Mouse (Mus musculus): ENCODE data around the gene Cyp4f37.
"Not testable (repeated sequence)": the region's sequence is repeated elsewhere in the genome, so short reads cannot be mapped to it uniquely, and the experiment has no call there.

The Cyp4f37 gene

DNA sequence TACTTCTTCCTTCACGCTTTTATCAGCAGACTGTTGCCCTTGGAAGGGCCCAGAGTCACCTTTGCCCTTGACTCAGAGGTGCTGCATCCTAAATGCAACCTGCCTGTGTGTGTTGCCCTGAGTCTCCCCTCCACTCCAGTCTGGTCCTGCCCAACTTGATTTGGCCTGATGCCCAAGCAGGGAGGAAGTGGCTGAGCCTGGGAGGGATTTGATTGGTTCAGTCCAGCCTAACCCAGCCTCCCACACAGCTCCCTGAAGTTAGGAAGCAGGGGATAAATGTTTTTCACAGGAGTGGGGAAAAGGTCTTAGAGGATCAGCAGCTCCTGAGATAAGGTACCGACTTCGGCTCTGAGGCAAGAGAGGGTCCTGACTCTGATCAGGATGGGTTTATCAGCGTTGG, at the start of gene Cyp4f37:
Gene Cyp4f37, plus strand, starts transcription at position 292 of the 400 bp plus-strand sequence.
- TF ChIP-seq GATA4 (IDR thresholded peaks at IDR 0.05; ENCODE audit: insufficient replicate concordance, low read length), result not testable (repeated sequence)

DNA sequence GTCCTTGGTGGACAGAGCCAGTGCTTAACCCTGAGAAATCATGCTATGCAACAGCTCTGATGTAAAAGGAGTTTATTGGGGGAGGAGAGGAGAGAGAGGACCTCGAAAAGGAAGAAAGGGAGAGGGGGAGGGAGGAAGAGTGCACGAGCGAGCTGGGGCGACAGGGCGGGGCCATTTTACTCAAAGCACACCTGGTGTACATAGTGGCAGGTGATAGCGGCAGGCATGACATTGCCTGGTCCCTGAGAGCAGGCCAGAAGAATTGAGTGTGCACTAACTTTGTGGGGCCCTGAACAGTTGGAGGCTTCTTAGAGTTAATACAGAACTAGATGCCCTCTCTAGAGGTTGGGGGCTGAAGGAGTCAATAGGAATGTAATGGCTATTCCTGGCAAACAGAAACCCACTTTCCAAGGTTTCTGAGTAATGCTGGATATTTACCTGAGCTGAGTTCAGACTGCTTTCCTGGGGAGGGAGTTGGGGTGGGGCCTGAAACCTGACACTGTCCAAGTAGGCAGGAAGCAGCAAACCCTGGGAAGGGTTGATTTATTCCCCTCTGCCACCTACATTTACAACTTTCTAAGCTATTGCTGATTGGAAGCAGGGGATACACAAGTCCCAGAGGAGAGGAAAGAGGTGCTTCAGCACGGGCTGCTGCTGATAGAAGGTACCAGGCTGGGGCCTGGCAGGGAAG, 43.5 kb upstream of the Cyp4f37 start:
- TF ChIP-seq GATA4 (IDR thresholded peaks at IDR 0.05; ENCODE audit: insufficient replicate concordance, low read length), result no peak

DNA sequence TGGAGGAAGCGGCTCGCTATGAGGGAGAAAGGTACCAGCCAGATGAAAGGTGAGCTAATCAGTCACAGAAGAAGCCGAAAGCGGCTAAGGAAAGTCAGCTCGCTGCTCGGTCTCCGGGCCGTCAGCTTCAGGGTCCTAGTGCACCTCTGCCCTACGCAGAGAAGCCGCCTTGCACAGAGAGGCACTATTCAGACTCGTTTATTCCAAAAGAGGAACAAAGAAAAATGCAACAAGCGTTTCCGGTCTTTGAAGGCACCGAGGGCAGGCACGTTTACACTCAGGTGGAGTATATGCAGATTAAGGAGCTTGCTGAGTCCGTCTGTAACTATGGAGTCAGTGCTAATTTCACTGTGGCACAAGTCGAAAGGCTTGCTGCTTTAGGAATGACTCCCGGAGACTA, 24.6 kb upstream of the Cyp4f37 start:
- TF ChIP-seq GATA4 (IDR thresholded peaks at IDR 0.05; ENCODE audit: insufficient replicate concordance, low read length), result no peak

DNA sequence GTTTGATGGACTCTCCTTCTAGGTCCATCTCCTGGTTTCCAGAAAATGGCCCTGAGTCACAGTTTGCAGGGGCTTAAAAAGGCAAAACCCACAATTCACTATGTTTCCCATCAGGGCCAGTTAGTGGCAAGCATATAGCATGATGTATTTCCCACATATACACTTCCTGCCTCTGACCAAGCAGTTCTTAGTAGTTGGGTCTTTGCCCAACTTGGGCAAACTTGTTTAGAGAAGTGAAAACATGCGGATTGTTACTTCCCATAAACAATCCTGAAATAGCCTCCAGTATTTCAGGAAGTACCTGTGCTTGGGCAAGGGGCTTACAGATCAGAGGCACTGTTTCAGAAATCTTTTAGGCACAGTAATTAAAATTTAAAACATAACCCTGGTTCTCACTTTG, 13.1 kb upstream of the Cyp4f37 start:
- TF ChIP-seq GATA4 (IDR thresholded peaks at IDR 0.05; ENCODE audit: insufficient replicate concordance, low read length), result no peak

DNA sequence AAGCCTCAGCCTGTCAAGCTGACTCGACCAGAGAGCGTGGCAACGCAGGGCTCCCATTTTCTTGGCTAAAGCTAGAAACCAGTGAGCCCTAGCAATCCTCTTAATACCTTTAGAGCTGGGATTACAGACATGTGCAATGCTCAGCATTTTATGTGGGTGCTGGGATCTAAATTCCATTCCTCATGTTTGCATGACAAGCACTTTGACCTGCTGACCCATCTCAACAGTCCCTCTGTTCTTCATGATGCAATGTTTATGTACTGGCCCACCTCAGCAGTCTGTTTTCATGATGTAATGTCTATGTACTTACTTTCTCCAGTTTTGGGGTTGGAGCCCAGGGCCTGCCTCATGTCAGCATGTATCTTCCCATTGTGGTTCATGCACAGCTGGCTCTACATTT, 10.2 kb upstream of the Cyp4f37 start:
- no peak for TF ChIP-seq GATA4 (IDR thresholded peaks at IDR 0.05; ENCODE audit: insufficient replicate concordance, low read length)

DNA sequence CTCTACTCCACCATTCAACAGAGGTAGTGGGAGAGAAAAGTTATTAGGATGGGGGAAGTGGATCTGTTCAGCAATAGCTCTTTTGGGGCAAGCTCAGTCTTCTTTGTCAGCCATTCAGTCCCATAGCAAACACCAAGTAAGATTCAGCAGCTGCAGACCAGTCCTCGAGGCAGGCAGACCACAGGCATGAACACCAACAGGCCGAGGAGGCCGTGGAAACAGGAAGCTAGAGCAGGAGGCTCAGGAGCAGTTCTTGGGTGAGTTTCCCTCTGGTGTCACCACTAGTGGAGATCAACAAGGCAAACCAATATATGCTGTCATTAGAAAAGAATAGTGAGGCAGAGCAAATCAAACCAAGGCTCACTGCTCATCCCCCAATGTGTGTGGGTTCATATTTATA, 8.7 kb upstream of the Cyp4f37 start:
- no peak for TF ChIP-seq GATA4 (IDR thresholded peaks at IDR 0.05; ENCODE audit: insufficient replicate concordance, low read length)

DNA sequence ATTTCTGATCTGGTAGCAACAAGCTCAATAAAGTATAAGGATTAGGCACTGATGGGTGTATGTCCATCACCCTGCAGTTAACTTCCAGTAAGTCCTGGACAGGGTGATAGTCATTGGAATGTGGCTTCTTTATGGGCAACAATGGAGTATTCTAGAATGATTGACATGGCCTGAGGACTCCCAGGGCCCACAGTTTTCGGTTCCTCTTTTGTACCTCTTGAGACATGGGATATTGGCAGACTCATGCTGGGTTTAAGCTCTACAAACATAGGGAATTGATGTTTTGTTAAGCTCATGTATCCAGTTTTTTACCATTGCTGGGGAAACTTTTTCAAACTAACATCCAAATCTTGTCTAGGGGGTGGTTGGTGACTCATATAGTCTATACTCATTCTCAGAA, 3.9 kb upstream of the Cyp4f37 start:
- TF ChIP-seq GATA4 (IDR thresholded peaks at IDR 0.05; ENCODE audit: insufficient replicate concordance, low read length), result no peak

DNA sequence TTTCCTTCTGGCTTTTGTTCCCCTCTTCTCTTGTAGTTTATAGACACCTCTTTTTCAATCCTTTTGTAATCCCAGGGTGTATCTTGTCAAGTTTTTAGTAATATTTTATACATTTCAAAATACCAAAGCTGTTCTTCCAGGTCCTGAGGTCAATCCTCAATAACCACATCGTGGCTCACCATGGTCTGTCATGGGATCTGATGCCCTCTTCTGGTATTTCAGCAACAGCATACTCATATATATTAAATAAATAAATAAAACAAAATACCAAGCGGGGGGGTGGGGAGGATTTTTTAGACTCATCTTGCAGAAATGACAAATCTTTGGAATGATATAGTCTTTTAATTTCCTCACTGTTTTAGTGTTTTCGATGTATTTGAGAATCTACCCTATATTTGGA, 10.8 kb downstream of the Cyp4f37 start:
- no peak for TF ChIP-seq GATA4 (IDR thresholded peaks at IDR 0.05; ENCODE audit: insufficient replicate concordance, low read length)

DNA sequence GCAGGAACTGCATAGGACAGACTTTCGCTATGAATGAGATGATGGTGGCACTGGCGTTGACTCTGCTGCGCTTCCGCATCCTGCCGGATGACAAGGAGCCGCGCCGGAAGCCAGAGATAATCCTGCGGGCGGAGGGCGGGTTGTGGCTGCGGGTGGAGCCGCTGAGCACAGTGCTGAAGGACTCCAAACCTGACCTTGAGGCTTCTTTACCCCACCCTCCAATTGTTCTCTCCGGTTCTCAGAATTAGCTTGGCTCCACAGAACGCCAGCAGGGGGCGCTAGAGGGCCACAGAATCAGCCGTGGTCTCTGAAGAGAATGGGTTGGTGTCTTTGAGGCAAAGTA, 13.8 kb downstream of the Cyp4f37 start:
- TF ChIP-seq GATA4 (IDR thresholded peaks at IDR 0.05; ENCODE audit: insufficient replicate concordance, low read length), result no peak

DNA sequence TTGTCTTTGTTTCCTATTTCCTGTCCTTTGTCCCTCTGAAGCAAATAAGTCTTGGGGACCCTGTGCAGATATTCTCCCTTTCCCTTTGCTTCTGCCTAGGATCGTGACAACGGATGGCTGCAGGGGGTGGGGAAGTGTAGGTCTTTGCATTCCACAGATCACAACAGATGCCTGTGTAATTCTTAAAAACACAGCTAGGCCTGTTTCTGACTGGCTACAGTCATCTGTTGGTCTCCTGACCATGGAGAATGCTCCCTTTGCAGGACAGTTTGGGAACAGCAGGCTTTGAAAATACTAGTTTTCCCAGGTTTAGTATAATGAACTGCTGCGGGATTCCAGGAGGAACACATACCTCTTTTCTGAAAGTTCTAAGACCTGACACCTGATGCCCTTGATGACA, 15.2 kb downstream of the Cyp4f37 start:
- no peak for TF ChIP-seq GATA4 (IDR thresholded peaks at IDR 0.05; ENCODE audit: insufficient replicate concordance, low read length)

DNA sequence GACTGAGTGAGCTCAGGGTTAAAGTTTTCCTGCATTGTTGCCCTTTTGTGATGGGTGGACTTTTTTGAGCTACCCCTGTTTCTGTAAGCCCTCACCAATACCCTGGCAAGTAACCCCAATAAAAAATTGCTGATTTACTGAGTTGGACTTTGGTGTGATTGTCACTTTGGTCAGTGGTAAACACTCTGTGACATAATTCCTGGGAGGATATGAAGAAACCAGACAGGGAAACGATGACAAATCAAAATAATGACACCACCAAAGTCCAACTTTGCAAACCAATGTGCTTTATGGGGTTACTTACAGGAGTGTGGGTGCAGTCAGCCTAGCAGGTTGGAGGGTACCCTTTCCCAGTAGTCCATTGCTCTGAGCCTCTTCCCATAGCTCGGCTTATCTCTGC, 16.0 kb downstream of the Cyp4f37 start:
- no peak for TF ChIP-seq GATA4 (IDR thresholded peaks at IDR 0.05; ENCODE audit: insufficient replicate concordance, low read length)

DNA sequence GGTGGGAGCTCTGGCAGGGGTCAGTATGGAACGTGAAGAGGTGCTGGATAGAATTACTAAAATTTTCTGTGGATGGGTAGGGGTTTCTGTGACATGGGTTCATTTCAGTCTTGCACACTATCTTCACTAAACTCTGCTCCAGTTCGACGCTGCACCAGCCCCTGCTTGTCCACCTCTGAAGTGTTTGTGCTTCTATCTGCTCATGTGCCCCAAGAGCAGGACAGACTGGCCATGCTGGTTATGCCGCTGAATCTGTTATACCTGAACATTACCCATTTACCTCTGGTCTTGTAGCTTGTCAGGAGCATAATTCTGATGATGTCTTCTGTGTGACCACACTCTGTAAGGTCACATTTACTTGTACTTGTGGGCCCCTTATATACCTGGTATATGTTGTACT, 25.5 kb downstream of the Cyp4f37 start:
- no peak for TF ChIP-seq GATA4 (IDR thresholded peaks at IDR 0.05; ENCODE audit: insufficient replicate concordance, low read length)

DNA sequence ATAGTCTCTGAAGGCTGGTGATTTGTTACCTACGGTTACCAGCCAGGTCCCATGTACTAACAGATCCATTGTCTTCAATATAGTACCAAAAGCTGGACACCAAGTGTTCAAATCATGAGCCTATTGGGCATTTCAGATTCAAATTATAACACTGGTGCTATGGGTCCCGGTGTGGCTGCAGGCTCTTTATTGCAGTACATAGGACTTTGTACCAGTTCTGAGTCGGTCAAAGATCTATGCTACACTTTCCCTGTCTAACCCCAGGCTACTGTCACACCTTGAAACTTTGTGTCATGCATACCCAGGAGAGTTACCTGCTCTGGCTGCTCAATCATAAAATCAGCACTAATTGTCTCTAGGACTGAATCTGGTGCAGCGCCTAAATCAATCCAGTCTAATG, 32.8 kb downstream of the Cyp4f37 start:
- TF ChIP-seq GATA4 (IDR thresholded peaks at IDR 0.05; ENCODE audit: insufficient replicate concordance, low read length), result no peak

DNA sequence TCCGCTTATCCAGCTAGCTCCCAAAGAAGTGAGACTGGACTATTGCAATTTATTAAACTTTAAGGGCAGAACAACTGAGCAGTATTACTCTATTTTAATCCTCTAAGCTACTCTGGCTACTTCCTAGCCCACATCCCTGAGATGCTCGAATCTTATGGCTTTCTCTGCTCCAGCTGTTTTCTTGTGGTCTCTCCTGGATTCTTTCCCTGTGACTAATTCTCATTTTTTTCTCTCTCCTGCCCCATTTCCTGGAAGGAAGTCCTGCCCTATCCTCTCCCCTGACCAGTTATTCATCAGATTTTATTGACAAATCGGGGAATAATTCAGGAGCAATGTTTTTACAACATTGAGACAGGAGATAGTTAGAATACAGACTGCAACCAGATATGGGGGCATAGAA, 35.9 kb downstream of the Cyp4f37 start:
- no peak for TF ChIP-seq GATA4 (IDR thresholded peaks at IDR 0.05; ENCODE audit: insufficient replicate concordance, low read length)

DNA sequence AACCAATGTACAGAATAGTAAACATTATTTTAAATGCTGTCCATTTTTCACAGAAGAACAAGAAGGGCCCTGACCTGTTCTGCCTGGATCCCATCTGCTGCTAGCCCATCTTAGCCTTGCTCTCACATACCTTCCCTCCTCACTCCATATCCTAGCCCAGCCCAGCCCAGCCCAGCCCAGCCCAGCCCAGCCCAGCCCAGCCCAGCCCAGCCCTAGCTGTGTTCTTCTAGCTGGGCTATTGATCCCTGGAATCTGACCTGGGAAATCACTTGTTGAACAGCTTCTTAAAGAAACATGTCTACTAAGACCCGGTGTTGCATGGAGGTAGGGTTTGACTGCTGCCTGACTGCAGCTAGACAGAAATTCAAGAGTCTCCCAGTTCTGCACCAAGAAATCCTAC, 37.1 kb downstream of the Cyp4f37 start:
- no peak for TF ChIP-seq GATA4 (IDR thresholded peaks at IDR 0.05; ENCODE audit: insufficient replicate concordance, low read length)

DNA sequence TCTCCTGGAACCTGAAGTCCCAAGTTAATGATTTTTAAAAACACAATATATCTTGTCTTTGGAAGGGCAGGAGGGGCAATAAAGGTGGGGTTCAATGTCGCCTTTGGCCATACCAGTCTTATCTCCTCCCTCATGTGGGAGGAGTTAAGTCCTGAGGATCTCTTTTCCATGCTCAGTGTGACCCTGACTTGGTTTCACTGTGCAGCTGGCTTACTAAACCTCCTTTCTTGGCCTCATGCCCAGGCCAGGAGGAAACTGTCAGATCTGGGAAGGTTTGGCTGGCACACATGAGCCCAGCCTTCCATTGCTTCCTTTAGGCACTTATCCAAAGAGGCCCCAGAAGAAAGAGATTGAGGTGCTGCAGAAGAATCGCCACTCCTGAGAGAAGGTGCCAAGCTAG, 37.6 kb downstream of the Cyp4f37 start, which contains the start of gene Cyp4f40:
Gene Cyp4f40, plus strand, starts transcription at position 189 of the 400 bp plus-strand sequence.
- TF ChIP-seq GATA4 (IDR thresholded peaks at IDR 0.05; ENCODE audit: insufficient replicate concordance, low read length), result no peak

DNA sequence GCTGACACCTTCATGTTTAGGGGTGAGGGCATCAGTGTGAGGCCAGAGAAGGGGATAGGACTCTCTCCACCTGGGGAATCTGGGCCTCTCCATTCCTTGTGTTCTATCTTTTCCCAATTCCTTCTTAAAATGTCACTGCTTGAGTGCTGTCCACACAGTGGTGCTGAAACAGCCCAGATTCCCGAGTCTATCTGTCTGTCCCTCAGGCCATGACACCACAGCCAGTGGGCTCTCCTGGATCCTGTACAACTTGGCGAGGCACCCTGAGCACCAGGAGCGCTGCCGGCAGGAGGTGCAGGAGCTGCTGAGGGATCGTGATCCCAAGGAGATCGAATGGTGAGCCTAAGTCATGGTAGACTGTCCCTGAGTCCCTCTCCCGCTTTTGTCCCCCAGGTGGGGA, 52.9 kb downstream of the Cyp4f37 start:
- no peak for TF ChIP-seq GATA4 (IDR thresholded peaks at IDR 0.05; ENCODE audit: insufficient replicate concordance, low read length)
